Mouse (Mus musculus) cortical plate, adult 2 months (tissue): Measurements from ENCODE around the gene Gin1.

ENCODE experiments used
- CTCF ChIP-seq: fragments of 200-500 bp; IDR thresholded peaks from 2 replicates; pipeline ENCODE4 v1.5.1; 2011; ENCODE audit warnings: mild to moderate bottlenecking, control low read depth, low read length; ENCODE audit not compliant: insufficient read depth; ENCODE audit errors: extremely low read depth
- POLR2A ChIP-seq: fragments of 200-500 bp; IDR thresholded peaks from 2 replicates; pipeline ENCODE4 v1.6.1; 2011; ENCODE audit warnings: mild to moderate bottlenecking, low read length, control low read depth; ENCODE audit not compliant: insufficient read depth; ENCODE audit errors: extremely low read depth

- TF ChIP-seq CTCF (no peak), POLR2A (no peak)
Measured at GRCm38 (mm10) chr1:97745712-97746111, 24.3 kb upstream of the Gin1 start.
